ENCODE assay signal across 8 mouse cellular contexts in genomic region chr5:112298226-112298988, GRCm38 (mm10). TPM values are rescaled to one million over a fixed set of nuclear protein-coding genes. Genes with fewer than 3 reads are reported as not detected.
DNase-seq lines count a peak whose midpoint lies in the region; ATAC-seq lines count a peak whose summit lies in the region.

No protein-coding gene starts in this region.

- H3K4me3 ChIP-seq in liver, embryonic 16.5 days (ENCODE audit: low read depth, low read length), result no peak overlapping the region

- peak; percentile 69 for DNase-seq in CD4-positive, CD25-positive, alpha-beta regulatory T cell, adult 2 months (ENCODE audit: low read depth, low spot score)
- peak; percentile 62 for DNase-seq in adrenal gland, postnatal 25 days
- peak; percentile 63 for DNase-seq in thymus, postnatal 25 days
- DNase-seq in retina, embryonic 14.5 days (ENCODE audit: low spot score), result no peak
- no peak for DNase-seq in right cerebral cortex, postnatal 10 days (ENCODE audit: low spot score in 2 of 2)
- no peak for DNase-seq in frontal cortex, postnatal 36 days (ENCODE audit: low spot score in 2 of 2)

- peaks cover 87% of the 10 kb centered on the region for H3K4me1 ChIP-seq in liver, embryonic 16.5 days (ENCODE audit: control insufficient read depth, low read depth, low read length)

- H3K36me3 ChIP-seq in liver, embryonic 16.5 days (ENCODE audit: control insufficient read depth, insufficient read depth), result no peaks in the 10 kb centered on the region

- peak overlapping the region; percentile 3; the same call in 1 of the 2 replicates for H3K9ac ChIP-seq in liver, embryonic 16.5 days (ENCODE audit: low read depth, low read length)

- 51% methylated on average over 12 of the region's 12 CpGs for WGBS in liver, embryonic 16.5 days (ENCODE audit: insufficient replicate concordance)

- no peaks in the 10 kb centered on the region for H3K9me3 ChIP-seq in liver, embryonic 16.5 days (replicated peaks; ENCODE audit: control insufficient read depth, low read length)

- peak; percentile 49 to 53; a peak in 3 of 4 replicates for ATAC-seq in hematopoietic stem cell, adult 5-6 weeks (replicated peaks in 1 of 2; ENCODE audit: insufficient read depth in 1 of 2, low FRiP score in 2 of 2, low TSS enrichment in 1 of 2, low read depth in 1 of 2, poor library complexity in 2 of 2, severe bottlenecking in 2 of 2)
- peak; percentile 28 for ATAC-seq in liver, embryonic 16.5 days (ENCODE audit: low read depth)

- H3K27ac ChIP-seq in liver, embryonic 16.5 days (ENCODE audit: low read length), result peak overlapping the region; percentile 60

- no peaks in the 10 kb centered on the region for H3K27me3 ChIP-seq in liver, embryonic 16.5 days (ENCODE audit: control insufficient read depth, insufficient read depth, low read depth, low read length)

- no peak overlapping the region for H3K4me2 ChIP-seq in liver, embryonic 16.5 days (ENCODE audit: low read depth, low read length)

RNA-seq across cellular contexts. Expression of gene Tpst2, which starts 21.9 kb away (rescaled TPM):
- 144 and 210 TPM in 2 replicates for total RNA-seq in adrenal gland, postnatal 25 days (2021)
- 41.9 and 56.8 TPM in 2 replicates for total RNA-seq in hematopoietic stem cell, adult 5-6 weeks (2017)
- 38.5 and 38.8 TPM in 2 replicates for polyA plus RNA-seq in liver, embryonic 16.5 days (2015; fragmentation: Nextera tagmentation; extraction: Ambion mirVana)

RNA-seq across cellular contexts. Expression of gene Tfip11, which starts 27.8 kb away (rescaled TPM):
- 33.3 and 38.6 TPM in 2 replicates for total RNA-seq in adrenal gland, postnatal 25 days (2021)
- total RNA-seq in hematopoietic stem cell, adult 5-6 weeks (2017), result 21.5 and 22.2 TPM in 2 replicates
- polyA plus RNA-seq in liver, embryonic 16.5 days (2015; fragmentation: Nextera tagmentation; extraction: Ambion mirVana), result 11.8 and 12.6 TPM in 2 replicates

RNA-seq across cellular contexts. Expression of gene Crybb1, which starts 42.8 kb away (rescaled TPM):
- total RNA-seq in adrenal gland, postnatal 25 days (2021), result 1.1 and 2.7 TPM in 2 replicates
- not detected in 2 replicates for total RNA-seq in hematopoietic stem cell, adult 5-6 weeks (2017)
- 0.28 and 0.32 TPM in 2 replicates for polyA plus RNA-seq in liver, embryonic 16.5 days (2015; fragmentation: Nextera tagmentation; extraction: Ambion mirVana)

RNA-seq across cellular contexts. Expression of gene Srrd, which starts 44.4 kb away (rescaled TPM):
- total RNA-seq in adrenal gland, postnatal 25 days (2021), result 22.4 and 29.1 TPM in 2 replicates
- 15.5 and 16.5 TPM in 2 replicates for total RNA-seq in hematopoietic stem cell, adult 5-6 weeks (2017)
- polyA plus RNA-seq in liver, embryonic 16.5 days (2015; fragmentation: Nextera tagmentation; extraction: Ambion mirVana), result 12.6 and 12.9 TPM in 2 replicates

RNA-seq across cellular contexts. Expression of gene Hps4, which starts 44.5 kb away (rescaled TPM):
- 32.8 and 36.7 TPM in 2 replicates for total RNA-seq in adrenal gland, postnatal 25 days (2021)
- 11.3 and 12.0 TPM in 2 replicates for total RNA-seq in hematopoietic stem cell, adult 5-6 weeks (2017)
- polyA plus RNA-seq in liver, embryonic 16.5 days (2015; fragmentation: Nextera tagmentation; extraction: Ambion mirVana), result 10.9 and 11.8 TPM in 2 replicates

Comparison
In these comparisons a context has a peak if more than half of its experiments do, and no peak if none do; other contexts are left out.
1. DNase-seq: peak in CD4-positive, CD25-positive, alpha-beta regulatory T cell, adult 2 months (single experiment), adrenal gland, postnatal 25 days (single experiment) and thymus, postnatal 25 days (single experiment); none in retina, embryonic 14.5 days (single experiment), right cerebral cortex, postnatal 10 days (0 of 2) and frontal cortex, postnatal 36 days (0 of 2).